Mouse (Mus musculus): Measurements from ENCODE around the gene 4930430F08Rik.

GRCm38 (mm10) chr10:100620040-100620439, 29.8 kb upstream of the 4930430F08Rik start:
- TF ChIP-seq CTCF (IDR thresholded peaks at IDR 0.05; ENCODE audit: low read depth, low read length) (no peak), POLR2A (IDR thresholded peaks at IDR 0.05; ENCODE audit: extremely low read depth, insufficient read depth, low read length) (no peak)
